Mouse (Mus musculus) liver, postnatal 0 days (tissue): Measurements from ENCODE around the gene Pde10a. TPM values are rescaled to one million over a fixed set of nuclear protein-coding genes. Genes with fewer than 3 reads are reported as not detected.

Experiments
- ATAC-seq: fragments of 200-750 bp; cut with Nextera tagmentation; 2 replicates; pipeline ENCODE4 v1.8.0; 2017; ENCODE audit warnings: mild to moderate bottlenecking, moderate library complexity
- DNase-seq: peaks from one replicate; pipeline ENCODE4 v3.0.0-alpha.2; 2016
- H3K27ac ChIP-seq: fragments of 300-500 bp; sonication (generic); 2 replicates; pipeline ENCODE4 v1.5.1; 2014; ENCODE audit warnings: antibody characterized with exemption, moderate library complexity, mild to moderate bottlenecking, low read depth
- H3K27me3 ChIP-seq: fragments of 300-500 bp; sonication (generic); 2 replicates; pipeline ENCODE4 v1.6.1; 2014; ENCODE audit warnings: low read length, control low read depth, mixed read lengths; ENCODE audit not compliant: insufficient read depth
- H3K36me3 ChIP-seq: fragments of 300-500 bp; sonication (generic); replicated peaks from 2 replicates; pipeline ENCODE4 v1.6.1; 2014; ENCODE audit warnings: mild to moderate bottlenecking, control low read depth, low read length, moderate library complexity, mixed read lengths; ENCODE audit not compliant: insufficient read depth
- H3K4me1 ChIP-seq: fragments of 300-500 bp; sonication (generic); 2 replicates; pipeline ENCODE4 v1.6.1; 2014; ENCODE audit warnings: antibody characterized with exemption, mild to moderate bottlenecking, control low read depth; ENCODE audit not compliant: insufficient read depth
- H3K4me2 ChIP-seq: fragments of 300-500 bp; sonication (generic); 2 replicates; pipeline ENCODE4 v1.6.1; 2014; ENCODE audit warnings: low read depth, mild to moderate bottlenecking, low read length, moderate library complexity, mixed read lengths
- H3K4me3 ChIP-seq: fragments of 300-500 bp; sonication (generic); 2 replicates; pipeline ENCODE4 v1.5.1; 2014; ENCODE audit warnings: low read depth, low read length
- H3K9ac ChIP-seq: fragments of 300-500 bp; sonication (generic); replicated peaks from 2 replicates; pipeline ENCODE4 v1.6.1; 2014; ENCODE audit warnings: mild to moderate bottlenecking, moderate library complexity
- H3K9me3 ChIP-seq: fragments of 300-500 bp; sonication (generic); 2 replicates; pipeline ENCODE4 v1.6.1; 2016; ENCODE audit warnings: mild to moderate bottlenecking, control low read depth, low read length, mixed read lengths
- CTCF ChIP-seq: sonication (generic); IDR thresholded peaks from 2 replicates; pipeline ENCODE4 v1.5.1; 2016; ENCODE audit warnings: antibody characterized with exemption, low read depth
- EP300 ChIP-seq: IDR thresholded peaks from 2 replicates; pipeline ENCODE4 v1.6.1; 2016; ENCODE audit warnings: antibody characterized with exemption, low read depth, mild to moderate bottlenecking
- whole genome bisulfite sequencing: fragments of 180-500 bp; shearing (Covaris S2); extraction: QIAGEN DNeasy Blood & Tissue Kit; methylation state at CpG from one replicate; pipeline ENCODE4 v1.1.7; 2014; ENCODE audit not compliant: insufficient replicate concordance; 5-methylcytosine and 5-hydroxymethylcytosine counted together
- polyA plus RNA-seq: library from polyadenylated mRNA; unstranded; fragments of >200 nt; fragmentation: Nextera tagmentation; extraction: Ambion mirVana; gene quantifications from 2 replicates; pipeline ENCODE4 v1.2.1, GENCODE M21; 2015

Gene Pde10a
- polyA plus RNA-seq, 1 experiment from 2014 or later, result 0.90 TPM

- no peak for ATAC-seq
Observed at GRCm38 (mm10) chr17:8910571-8910970, 385.4 kb downstream of the Pde10a start.

GRCm38 (mm10) chr17:8912933-8913332, 387.8 kb downstream of the Pde10a start:
- TF ChIP-seq CTCF (no peak), EP300 (no peak)
- Histone ChIP-seq H3K4me1 (no peaks in the 10 kb centered on the region), H3K27me3 (no peaks in the 10 kb centered on the region), H3K36me3 (no peaks in the 10 kb centered on the region), H3K9ac (no peak overlapping the region), H3K9me3 (no peaks in the 10 kb centered on the region), H3K27ac (no peak overlapping the region), H3K4me2 (no peak overlapping the region), H3K4me3 (no peak overlapping the region)
- ATAC-seq, result no peak
- WGBS, result 71% methylated on average over 3 of the region's 3 CpGs
- DNase-seq, result no peak

More at GRCm38 (mm10) chr17:8910571-8910970, 385.4 kb downstream of the Pde10a start:
- no peak overlapping the region for H3K27ac ChIP-seq
- H3K4me2 ChIP-seq, result no peak overlapping the region
- no peak for DNase-seq
- no peaks in the 10 kb centered on the region for H3K27me3 ChIP-seq
- no peaks in the 10 kb centered on the region for H3K36me3 ChIP-seq
- no peak overlapping the region for H3K4me3 ChIP-seq
- no peak overlapping the region for H3K9ac ChIP-seq
- no peaks in the 10 kb centered on the region for H3K4me1 ChIP-seq
- H3K9me3 ChIP-seq, result no peaks in the 10 kb centered on the region
- 74% methylated on average over 5 of the region's 5 CpGs for WGBS
- TF ChIP-seq CTCF (no peak), EP300 (no peak)

GRCm38 (mm10) chr17:8915693-8916092, 390.5 kb downstream of the Pde10a start:
- H3K4me2 ChIP-seq, result no peak overlapping the region
- no peak for ATAC-seq
- no peaks in the 10 kb centered on the region for H3K4me1 ChIP-seq
- H3K27ac ChIP-seq, result no peak overlapping the region
- DNase-seq, result no peak
- no peaks in the 10 kb centered on the region for H3K27me3 ChIP-seq
- no peak overlapping the region for H3K9ac ChIP-seq
- TF ChIP-seq EP300 (no peak), CTCF (no peak)
- no peaks in the 10 kb centered on the region for H3K9me3 ChIP-seq
- H3K36me3 ChIP-seq, result no peaks in the 10 kb centered on the region
- H3K4me3 ChIP-seq, result no peak overlapping the region

GRCm38 (mm10) chr17:8923074-8923473, 397.9 kb downstream of the Pde10a start:
- Histone ChIP-seq H3K36me3 (no peaks in the 10 kb centered on the region), H3K4me2 (no peak overlapping the region), H3K4me3 (no peak overlapping the region), H3K27ac (no peak overlapping the region), H3K9ac (no peak overlapping the region), H3K9me3 (no peaks in the 10 kb centered on the region), H3K4me1 (no peaks in the 10 kb centered on the region), H3K27me3 (no peaks in the 10 kb centered on the region)
- TF ChIP-seq EP300 (no peak), CTCF (no peak)
- 54% methylated on average over 4 of the region's 4 CpGs for WGBS
- DNase-seq (no peak), ATAC-seq (no peak)

- no peak overlapping the region for H3K27ac ChIP-seq
- no peak overlapping the region for H3K9ac ChIP-seq
- ATAC-seq, result no peak
- no peaks in the 10 kb centered on the region for H3K9me3 ChIP-seq
- no peaks in the 10 kb centered on the region for H3K4me1 ChIP-seq
- 51% methylated on average over 8 of the region's 8 CpGs for WGBS
- no peaks in the 10 kb centered on the region for H3K27me3 ChIP-seq
- no peak for DNase-seq
- H3K36me3 ChIP-seq, result no peaks in the 10 kb centered on the region
- H3K4me3 ChIP-seq, result no peak overlapping the region
- no peak for TF ChIP-seq EP300
- no peak for TF ChIP-seq CTCF
- H3K4me2 ChIP-seq, result no peak overlapping the region
Observed at GRCm38 (mm10) chr17:8923727-8924126, 398.6 kb downstream of the Pde10a start.

GRCm38 (mm10) chr17:8925819-8926383, 400.7 kb downstream of the Pde10a start:
- H3K9me3 ChIP-seq, result no peaks in the 10 kb centered on the region
- no peaks in the 10 kb centered on the region for H3K4me1 ChIP-seq
- DNase-seq (no peak), ATAC-seq (no peak)
- H3K9ac ChIP-seq, result no peak overlapping the region
- H3K4me3 ChIP-seq, result no peak overlapping the region
- no peak overlapping the region for H3K4me2 ChIP-seq
- no peaks in the 10 kb centered on the region for H3K27me3 ChIP-seq
- WGBS, result 65% methylated on average over 10 of the region's 10 CpGs
- H3K36me3 ChIP-seq, result no peaks in the 10 kb centered on the region
- TF ChIP-seq EP300 (no peak), CTCF (no peak)
- H3K27ac ChIP-seq, result no peak overlapping the region

- Histone ChIP-seq H3K4me3 (no peak overlapping the region), H3K4me2 (no peak overlapping the region), H3K27ac (no peak overlapping the region), H3K4me1 (no peaks in the 10 kb centered on the region), H3K9me3 (no peaks in the 10 kb centered on the region), H3K9ac (no peak overlapping the region), H3K36me3 (no peaks in the 10 kb centered on the region), H3K27me3 (0 out of 2 replicates have a peak, but pooled peaks cover 3% of the 10 kb centered on the region)
- no peak for DNase-seq
- no peak for TF ChIP-seq CTCF
- no peak for TF ChIP-seq EP300
- peak; percentile 51 for ATAC-seq
- 48% methylated on average over 2 of the region's 2 CpGs for WGBS
Observed at GRCm38 (mm10) chr17:8928560-8928959, 403.4 kb downstream of the Pde10a start.
